Mouse (Mus musculus) liver, embryonic 14.5 days (tissue): ENCODE data around the gene Gdf11. TPM values are rescaled to one million over a fixed set of nuclear protein-coding genes. Genes with fewer than 3 reads are reported as not detected.

Experiments used
- ATAC-seq: fragments of 200-750 bp; cut with Nextera tagmentation; 2 replicates; pipeline ENCODE4 v1.8.0; 2017; ENCODE audit warnings: moderate number of reproducible peaks, mild to moderate bottlenecking, moderate library complexity; ENCODE audit not compliant: insufficient read depth
- DNase-seq, 3 experiments: peaks; one replicate each; pipeline ENCODE4 v3.0.0-alpha.2; 2012 to 2013; ENCODE audit warnings: low read depth in 3 of 3, low spot score in 3 of 3
- H3K27ac ChIP-seq: fragments of 300-500 bp; sonication (generic); 2 replicates; pipeline ENCODE4 v1.5.1; 2014; ENCODE audit warnings: moderate library complexity, mild to moderate bottlenecking, control low read depth, inconsistent platforms
- H3K27me3 ChIP-seq: fragments of 300-500 bp; sonication (generic); 2 replicates; pipeline ENCODE4 v1.6.1; 2014; ENCODE audit warnings: mild to moderate bottlenecking, low read length, moderate library complexity; ENCODE audit not compliant: control insufficient read depth, insufficient read depth
- H3K36me3 ChIP-seq: fragments of 300-500 bp; sonication (generic); replicated peaks from 2 replicates; pipeline ENCODE4 v1.6.1; 2014; ENCODE audit warnings: low read depth; ENCODE audit not compliant: control insufficient read depth, insufficient read depth
- H3K4me1 ChIP-seq, 2 experiments: fragments of 200-500 bp in 1 of 2; fragments of 300-500 bp in 1 of 2; sonication (generic) in 1 of 2; replicated peaks; 2 replicates each; pipeline ENCODE4 v1.6.1; 2012 to 2014; ENCODE audit warnings: antibody characterized with exemption in 1 of 2, inconsistent platforms in 1 of 2, low read length in 1 of 2; ENCODE audit not compliant: control insufficient read depth in 2 of 2, insufficient read depth in 2 of 2
- H3K4me2 ChIP-seq: fragments of 300-500 bp; sonication (generic); 2 replicates; pipeline ENCODE4 v1.6.1; 2014; ENCODE audit warnings: low read depth, mild to moderate bottlenecking, control low read depth, moderate library complexity
- H3K4me3 ChIP-seq, 2 experiments: fragments of 200-500 bp in 1 of 2; fragments of 300-500 bp in 1 of 2; sonication (generic) in 1 of 2; 2 replicates each; pipeline ENCODE4 v1.5.1; 2012 to 2014; ENCODE audit warnings: low read depth in 2 of 2, low read length in 2 of 2, mild to moderate bottlenecking in 2 of 2, control low read depth in 1 of 2, inconsistent platforms in 1 of 2, moderate library complexity in 1 of 2; ENCODE audit not compliant: insufficient read depth in 1 of 2
- H3K9ac ChIP-seq: fragments of 300-500 bp; sonication (generic); replicated peaks from 2 replicates; pipeline ENCODE4 v1.6.1; 2014; ENCODE audit warnings: mild to moderate bottlenecking, control low read depth, moderate library complexity
- H3K9me3 ChIP-seq: fragments of 300-500 bp; sonication (generic); 2 replicates; pipeline ENCODE4 v1.6.1; 2016; ENCODE audit warnings: low read length, mixed read lengths; ENCODE audit not compliant: control insufficient read depth
- CTCF ChIP-seq: IDR thresholded peaks from 2 replicates; pipeline ENCODE4 v1.5.1; 2016; ENCODE audit warnings: antibody characterized with exemption, low read depth, control low read depth
- EP300 ChIP-seq: IDR thresholded peaks from 2 replicates; pipeline ENCODE4 v1.6.1; 2016; ENCODE audit warnings: antibody characterized with exemption, low read depth
- WGBS: fragments of 180-500 bp; shearing (Covaris S2); extraction: QIAGEN DNeasy Blood & Tissue Kit; methylation state at CpG from one replicate; pipeline ENCODE4 v1.1.7; 2014; ENCODE audit not compliant: insufficient replicate concordance; 5-methylcytosine and 5-hydroxymethylcytosine counted together
- polyA plus RNA-seq, 2 experiments: library from polyadenylated mRNA; depleted of rRNA in 1 of 2; stranded (reverse) in 1 of 2; unstranded in 1 of 2; fragments of >200 nt; fragmentation: Nextera tagmentation in 1 of 2; extraction: Ambion mirVana in 1 of 2; gene quantifications; 2 replicates each; pipeline versions ENCODE4 v1.2.1 to v1.2.3; 2012 to 2014

Gene Gdf11
- polyA plus RNA-seq, 2 experiments: 0.23 to 0.36 TPM

GRCm38 (mm10) chr10:128929638-128930378 is 38.3 kb upstream of the Gdf11 start:
- H3K4me1 ChIP-seq: no peaks in the 10 kb centered on the region
- H3K27me3 ChIP-seq: peaks cover 45% of the 10 kb centered on the region
- ATAC-seq (no peak), DNase-seq (no peak)
- TF ChIP-seq CTCF: no peak
- no peak for TF ChIP-seq EP300
- no peaks in the 10 kb centered on the region for H3K9me3 ChIP-seq
- 49% methylated on average over 7 of the region's 7 CpGs for WGBS
- H3K4me2 ChIP-seq: no peak overlapping the region
- no peaks in the 10 kb centered on the region for H3K36me3 ChIP-seq
- H3K4me3 ChIP-seq: no peak overlapping the region
- H3K9ac ChIP-seq: no peak overlapping the region
- no peak overlapping the region for H3K27ac ChIP-seq

DNA sequence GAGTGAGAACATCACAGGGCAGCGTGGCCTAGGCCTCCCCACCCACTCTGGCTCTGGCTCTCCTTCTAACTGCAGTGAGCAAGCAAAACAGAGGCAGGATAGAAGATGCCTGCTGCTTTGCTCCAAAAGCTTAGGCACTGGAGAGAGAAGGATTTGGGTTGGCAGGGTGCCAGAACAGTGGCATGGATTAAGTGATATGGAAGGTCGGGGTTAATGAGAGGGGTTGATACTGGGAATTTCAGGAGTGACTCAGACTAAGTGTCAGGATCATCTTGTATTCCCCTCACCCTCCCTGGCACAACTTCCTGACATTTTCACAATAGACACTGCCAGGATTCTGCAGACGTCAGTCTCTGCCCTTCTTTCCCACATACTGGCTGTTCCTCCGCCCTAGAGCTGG is 36.8 kb upstream of the Gdf11 start:
- H3K4me3 ChIP-seq: no peak overlapping the region
- H3K4me1 ChIP-seq: peaks cover 5 to 6% of the 10 kb centered on the region in 2 experiments
- DNase-seq: no peak
- H3K27ac ChIP-seq: no peak overlapping the region
- no peaks in the 10 kb centered on the region for H3K36me3 ChIP-seq
- no peaks in the 10 kb centered on the region for H3K9me3 ChIP-seq
- H3K27me3 ChIP-seq: peaks cover 32% of the 10 kb centered on the region
- H3K4me2 ChIP-seq: no peak overlapping the region
- no peak for ATAC-seq
- H3K9ac ChIP-seq: no peak overlapping the region
- WGBS: 28% methylated on average over 4 of the region's 4 CpGs
- TF ChIP-seq CTCF: no peak
- TF ChIP-seq EP300: no peak

DNA sequence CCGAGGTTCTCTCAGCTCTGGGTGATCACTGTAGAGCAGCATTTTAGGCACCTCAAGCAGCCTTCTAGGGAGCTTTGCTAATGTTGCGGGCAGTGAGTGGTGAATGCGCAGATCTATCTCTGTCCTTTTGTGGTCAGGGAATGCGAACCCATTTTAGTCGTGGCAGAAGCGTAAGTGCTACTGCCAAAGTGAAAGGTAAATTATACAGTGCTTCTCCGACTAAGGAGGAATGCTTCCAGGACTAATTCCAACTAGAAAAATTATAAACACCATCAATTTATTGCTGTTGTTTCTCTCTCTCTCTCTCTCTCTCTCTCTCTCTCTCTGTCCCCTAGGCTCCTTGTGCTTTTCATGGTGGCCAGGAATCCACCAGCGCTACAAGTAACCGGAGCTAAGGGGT is 32.4 kb upstream of the Gdf11 start, which contains the start of gene Bloc1s1:
TSS of gene Bloc1s1 (minus strand) at position 101 of the 400 bp plus-strand sequence.
- Histone ChIP-seq H3K4me3 (peak within 1 kb of the TSS; percentile 69 to 97), H3K36me3 (no peaks in the 10 kb centered on the region), H3K27ac (peak within 1 kb of the TSS; percentile 69), H3K9ac (peak within 1 kb of the TSS; percentile 91), H3K4me2 (peak within 1 kb of the TSS; percentile 80), H3K9me3 (no peaks in the 10 kb centered on the region), H3K27me3 (peaks cover 5% of the 10 kb centered on the region; the same call in 1 of the 2 replicates), H3K4me1 (peaks cover 12 to 17% of the 10 kb centered on the region in 2 experiments)
- no peak for ATAC-seq
- 45% methylated on average over 9 of the region's 9 CpGs for WGBS
- DNase-seq: no peak
- TF ChIP-seq CTCF (no peak), EP300 (no peak)

- ATAC-seq (peak; percentile 98), DNase-seq (peak; percentile 75 to 78 (median 78))
- Histone ChIP-seq H3K27ac (peak overlapping the region; percentile 69), H3K4me2 (peak overlapping the region; percentile 80), H3K36me3 (no peaks in the 10 kb centered on the region), H3K4me1 (peaks cover 12 to 17% of the 10 kb centered on the region in 2 experiments), H3K4me3 (peak overlapping the region; percentile 69 to 97), H3K9me3 (no peaks in the 10 kb centered on the region), H3K27me3 (no peaks in the 10 kb centered on the region; the same call in 1 of the 2 replicates), H3K9ac (peak overlapping the region; percentile 91)
- WGBS: under 1% methylated on average over 42 of the region's 42 CpGs
- no peak for TF ChIP-seq EP300
- TF ChIP-seq CTCF: peak; percentile 28
Observed at GRCm38 (mm10) chr10:128923013-128923691, 31.6 kb upstream of the Gdf11 start.

DNA sequence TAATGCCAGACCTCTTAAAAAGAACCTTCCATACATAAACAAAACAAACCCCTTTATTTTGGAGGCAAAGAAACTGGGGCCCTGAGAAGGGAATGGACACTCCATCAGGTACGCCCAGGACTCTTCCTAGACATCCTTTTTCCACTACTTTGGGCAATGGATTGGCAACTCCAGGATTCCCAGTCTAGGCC is 31.2 kb upstream of the Gdf11 start, which contains the start of gene Rdh5:
TSS of gene Rdh5 (minus strand) at position 67 of the 191 bp plus-strand sequence.
- peak within 1 kb of the TSS; percentile 69 for H3K27ac ChIP-seq
- peak within 1 kb of the TSS; percentile 91 for H3K9ac ChIP-seq
- H3K36me3 ChIP-seq: no peaks in the 10 kb centered on the region
- H3K4me2 ChIP-seq: peak within 1 kb of the TSS; percentile 80
- peak within 1 kb of the TSS; percentile 69 to 97 for H3K4me3 ChIP-seq
- H3K9me3 ChIP-seq: no peaks in the 10 kb centered on the region
- TF ChIP-seq EP300 (no peak), CTCF (no peak)
- WGBS: 14% methylated on average over 1 of the region's 1 CpGs
- ATAC-seq (no peak), DNase-seq (no peak)
- peaks cover 12 to 17% of the 10 kb centered on the region in 2 experiments for H3K4me1 ChIP-seq
- no peaks in the 10 kb centered on the region; the same call in 1 of the 2 replicates for H3K27me3 ChIP-seq
